Mouse (Mus musculus) thymus, postnatal 14 days (tissue): ENCODE results near the gene Dlg1.

Experiments
- DNase-seq: peaks from one replicate; pipeline ENCODE4 v3.0.0; 2021

Dlg1 gene

DNA sequence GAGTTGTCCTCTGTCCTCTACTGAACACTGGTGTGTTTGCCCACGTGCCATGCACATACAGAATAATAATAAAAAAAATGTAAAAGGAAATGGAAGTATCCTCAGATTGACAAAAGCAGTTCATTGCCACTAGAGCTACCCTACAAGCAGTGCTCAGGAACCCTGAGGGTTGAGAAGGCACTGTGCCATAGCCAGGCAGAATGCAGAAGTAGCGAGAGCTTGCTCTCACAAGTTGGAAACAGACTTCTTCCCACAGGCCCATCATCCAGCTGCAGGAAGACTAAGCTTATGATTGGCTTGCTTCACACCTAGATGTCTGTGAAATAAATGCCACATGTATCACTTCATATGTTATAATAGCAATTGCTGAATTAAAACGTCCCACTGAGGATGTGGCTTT, 203.7 kb downstream of the Dlg1 start:
- DNase-seq: no peak

DNA sequence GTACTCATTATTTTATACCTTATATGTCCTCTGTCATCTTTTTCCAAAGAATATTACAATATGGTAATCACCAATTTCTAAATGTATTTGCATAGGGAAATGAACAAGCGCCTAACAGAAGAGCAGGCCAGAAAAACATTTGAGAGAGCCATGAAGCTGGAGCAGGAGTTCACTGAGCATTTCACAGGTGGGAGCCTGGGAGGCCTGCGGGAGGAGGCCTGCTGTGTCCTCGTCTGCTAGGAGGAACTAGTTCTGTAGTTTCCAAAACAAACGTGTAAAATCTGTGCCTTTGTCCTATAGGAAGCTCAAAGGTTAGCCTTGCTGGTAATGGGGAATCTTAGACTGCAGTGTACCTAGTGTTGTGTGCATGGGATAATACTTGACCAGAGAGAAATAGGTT, 204.5 kb downstream of the Dlg1 start:
- no peak for DNase-seq

DNA sequence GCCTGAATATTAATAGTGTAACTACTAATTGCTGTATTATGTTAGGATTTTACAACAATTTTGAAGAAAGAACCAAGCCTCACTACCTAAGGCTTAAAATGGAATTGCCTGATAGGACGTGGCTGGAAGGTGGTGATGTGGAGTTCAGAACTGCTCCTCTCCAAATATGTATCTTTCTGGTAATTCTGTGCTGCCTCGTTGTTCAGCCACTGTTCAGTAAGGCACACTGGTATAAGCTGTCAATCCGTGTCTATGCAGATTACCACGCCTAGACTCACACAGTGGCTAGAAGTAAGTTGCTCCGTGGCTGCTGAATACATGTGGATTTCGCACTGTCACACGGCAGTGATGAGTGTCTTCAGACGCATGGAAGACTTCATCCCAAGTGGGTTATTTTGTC, 210.5 kb downstream of the Dlg1 start:
- DNase-seq: no peak

DNA sequence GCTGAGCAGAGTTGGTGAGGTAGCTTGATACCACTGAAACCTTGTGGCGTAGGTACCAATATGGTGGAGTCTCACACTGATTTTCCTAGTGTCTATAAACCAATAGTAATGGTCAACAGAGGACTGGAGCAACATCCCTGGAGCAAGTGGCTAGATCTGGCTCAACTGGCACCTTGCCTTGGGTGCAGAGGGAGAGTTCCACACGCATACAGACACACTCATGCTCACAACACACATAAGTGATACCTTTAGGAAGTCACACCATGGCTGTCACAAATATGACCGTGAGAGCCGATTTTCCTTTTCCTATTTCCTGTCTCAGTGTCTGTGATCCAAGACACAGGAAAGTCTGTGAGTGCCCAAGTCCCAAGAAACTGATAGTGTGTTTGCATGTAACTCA, 212.1 kb downstream of the Dlg1 start:
- DNase-seq: no peak

DNA sequence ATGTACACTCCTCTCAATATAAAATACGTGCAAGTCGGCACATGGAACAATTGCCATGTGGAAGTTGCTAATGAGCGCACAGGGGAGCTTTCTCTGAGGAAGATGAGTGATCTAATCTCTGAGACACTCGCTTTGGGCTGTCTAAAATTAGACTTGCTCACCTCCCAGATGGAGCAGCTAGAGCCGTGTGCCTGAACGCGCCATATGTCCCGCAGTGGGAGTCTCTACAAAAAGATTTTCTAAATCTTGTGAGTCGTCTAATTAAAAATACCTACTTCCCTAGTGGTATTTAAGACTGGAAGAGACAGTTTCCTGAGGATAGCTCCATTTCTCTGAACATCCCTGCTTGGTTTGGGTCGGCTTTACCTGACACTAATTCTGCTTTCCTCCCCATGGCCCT, 213.1 kb downstream of the Dlg1 start:
- DNase-seq: no peak

DNA sequence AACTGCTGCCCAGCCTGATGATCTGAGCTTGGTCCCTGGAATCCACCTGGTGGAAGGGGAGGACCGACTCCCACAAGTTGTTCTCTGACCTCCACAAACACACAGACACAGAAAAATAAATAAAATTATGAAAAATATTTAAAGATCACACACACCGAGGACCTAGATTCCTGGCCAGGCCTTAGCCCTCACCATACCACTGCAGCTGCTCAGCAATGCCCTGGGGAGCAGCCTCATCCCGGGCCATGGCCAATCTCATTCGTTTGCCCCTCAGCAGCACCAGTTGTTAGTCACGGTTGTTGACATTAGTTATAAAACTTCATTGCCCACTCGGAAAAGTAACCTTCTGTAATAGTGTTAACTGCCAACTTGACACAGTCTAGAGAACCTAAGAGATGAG, 214.8 kb downstream of the Dlg1 start:
- no peak for DNase-seq

DNA sequence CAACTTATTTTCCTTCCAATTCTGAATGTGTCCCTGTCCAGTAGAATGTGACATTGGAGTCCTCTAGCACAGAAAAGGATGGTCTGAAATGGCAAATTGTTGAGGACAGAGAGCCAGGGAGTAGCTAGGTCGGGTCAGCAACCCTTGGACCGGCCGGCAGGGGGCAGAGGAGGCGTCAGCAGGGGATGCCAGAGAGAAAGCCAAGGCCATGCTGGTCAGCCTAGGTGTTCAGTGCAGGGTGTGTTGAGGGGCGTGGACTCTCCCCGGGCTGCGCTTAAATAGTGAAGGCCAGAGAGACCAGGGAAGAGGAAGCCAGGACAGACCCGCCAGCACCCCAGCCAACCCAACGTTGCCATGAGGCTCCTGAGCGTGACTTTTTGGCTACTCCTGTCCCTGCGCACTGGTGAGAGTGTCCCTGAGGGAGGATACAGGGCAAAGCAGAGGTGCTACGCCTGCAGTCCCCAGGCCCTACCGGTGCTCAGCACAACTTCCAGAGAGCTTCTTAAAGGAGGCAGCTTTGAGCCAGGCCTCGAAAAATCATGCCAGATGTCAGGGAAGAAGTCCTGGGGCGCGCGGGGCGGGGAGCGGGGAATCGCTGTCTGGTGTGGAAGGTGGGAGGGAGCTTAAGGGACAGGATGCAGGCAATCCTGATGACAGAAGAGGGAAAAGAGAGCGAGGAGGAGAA, 215.5 kb downstream of the Dlg1 start, which contains the start of gene Meltf:
Gene Meltf (plus strand): TSS at position 238 of the 685 bp plus-strand sequence.
- peak; percentile 66 for DNase-seq

DNA sequence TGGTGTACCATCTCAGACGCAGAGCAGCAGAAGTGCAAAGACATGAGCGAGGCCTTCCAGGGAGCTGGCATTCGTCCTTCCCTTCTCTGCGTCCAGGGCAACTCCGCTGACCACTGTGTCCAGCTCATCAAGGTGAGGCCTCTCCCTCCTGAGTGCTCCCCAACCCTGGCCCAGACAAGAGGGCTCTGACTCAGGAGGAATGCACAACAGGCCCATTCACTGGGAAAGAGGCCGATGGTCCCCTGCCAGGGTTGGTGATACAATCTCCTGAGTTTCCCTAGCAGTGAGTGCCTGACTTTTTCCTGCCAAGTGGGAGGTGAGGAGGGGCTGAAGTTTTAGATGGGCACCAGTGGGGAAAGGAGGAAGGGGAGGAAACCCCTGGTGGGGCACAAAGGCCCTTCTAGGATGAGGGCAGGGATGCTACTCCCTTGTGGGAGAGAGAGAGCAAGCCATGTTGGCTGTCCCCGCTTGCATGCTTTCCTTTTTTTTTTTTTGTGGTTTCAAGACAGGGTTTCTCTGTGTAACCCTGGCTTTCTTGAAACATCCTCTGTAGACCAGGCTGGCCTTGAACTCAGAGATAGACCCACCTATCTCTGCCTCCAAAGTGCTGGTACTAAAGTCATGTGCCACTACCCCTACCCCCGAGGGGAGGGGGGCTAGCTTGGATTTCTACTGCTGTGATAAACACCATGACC, 217.1 kb downstream of the Dlg1 start:
- no peak for DNase-seq

DNA sequence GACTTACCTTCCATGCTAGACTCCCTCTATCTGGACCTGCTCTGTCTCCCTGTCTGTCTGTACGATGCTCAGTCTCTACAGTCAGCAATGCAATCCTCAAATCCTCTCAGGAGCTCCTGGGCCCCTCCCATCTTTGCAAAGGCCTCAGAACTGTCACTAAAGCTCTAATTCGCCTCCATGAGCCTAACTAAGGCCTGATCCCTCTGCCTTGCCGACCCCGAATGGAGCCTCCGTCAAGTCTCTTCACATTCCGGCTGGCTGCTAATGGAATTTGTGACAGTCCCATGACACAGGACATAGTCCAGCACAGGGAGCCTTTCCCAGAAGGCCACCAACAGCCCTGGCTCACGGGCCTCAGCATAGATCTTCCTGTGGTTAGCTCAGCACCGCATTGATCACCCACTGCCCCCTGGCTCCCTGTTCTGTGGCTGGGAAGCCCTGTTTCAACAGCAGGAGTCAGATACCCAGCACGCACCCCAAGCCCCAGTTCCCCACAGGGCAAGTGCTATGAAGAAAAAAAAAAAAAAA, 219.2 kb downstream of the Dlg1 start:
- no peak for DNase-seq

DNA sequence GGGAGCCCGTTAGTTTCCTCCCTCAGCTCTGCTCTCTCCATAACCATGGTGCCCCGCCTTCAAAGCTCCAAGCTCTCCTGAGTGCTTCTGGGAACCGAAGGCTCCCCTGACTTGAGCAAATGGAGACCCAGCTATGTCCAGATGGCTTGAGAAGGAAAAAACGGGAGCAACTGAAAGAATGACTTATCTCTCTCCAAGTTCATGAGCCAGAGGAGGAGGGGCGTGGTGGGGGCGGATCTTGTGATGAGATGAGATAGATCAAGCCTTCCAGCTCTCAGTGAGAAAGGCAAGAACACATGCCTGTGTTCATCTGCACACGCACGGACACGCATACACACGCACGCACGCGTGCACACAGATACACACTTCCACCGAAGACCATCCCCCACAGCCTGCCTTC, 220.1 kb downstream of the Dlg1 start:
- no peak for DNase-seq

DNA sequence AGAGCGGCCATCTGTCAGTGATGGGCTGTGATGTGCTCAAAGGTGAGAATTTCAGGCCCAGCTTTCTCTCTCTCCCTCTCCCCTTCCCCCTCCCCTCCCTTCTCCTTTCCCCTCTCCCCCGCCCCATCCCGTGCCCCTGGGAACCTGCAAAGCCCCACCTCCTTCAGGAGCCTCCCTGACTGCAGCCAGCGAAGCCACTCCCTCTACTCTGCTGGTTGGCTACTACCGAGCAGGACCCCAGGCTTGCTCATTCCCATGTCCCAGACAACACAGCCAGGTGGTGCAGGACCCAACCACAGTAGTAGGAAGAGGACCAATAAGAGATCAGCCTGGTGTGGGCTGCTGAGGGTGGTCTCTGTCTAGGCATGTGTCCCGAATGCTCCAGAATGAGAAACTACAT, 220.7 kb downstream of the Dlg1 start:
- no peak for DNase-seq

DNA sequence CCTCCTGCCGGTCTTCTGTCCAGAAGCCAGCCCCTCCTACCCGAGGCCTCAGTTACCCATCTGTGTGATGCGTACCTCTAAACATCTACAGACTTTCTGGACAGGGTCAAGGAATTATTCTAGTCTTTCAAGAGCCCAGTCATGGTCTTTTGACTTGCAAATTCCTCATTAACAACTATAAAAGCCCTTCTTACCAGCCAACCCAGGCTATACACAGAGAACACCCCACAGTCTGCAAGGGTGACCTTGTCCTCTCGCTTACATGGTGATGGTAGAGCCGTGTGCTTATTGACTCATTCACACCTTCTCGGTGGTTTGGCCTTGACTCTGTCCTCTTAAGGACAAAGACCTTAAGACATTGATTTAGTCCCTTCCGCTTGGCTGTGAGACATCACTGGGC, 227.7 kb downstream of the Dlg1 start:
- DNase-seq: no peak

DNA sequence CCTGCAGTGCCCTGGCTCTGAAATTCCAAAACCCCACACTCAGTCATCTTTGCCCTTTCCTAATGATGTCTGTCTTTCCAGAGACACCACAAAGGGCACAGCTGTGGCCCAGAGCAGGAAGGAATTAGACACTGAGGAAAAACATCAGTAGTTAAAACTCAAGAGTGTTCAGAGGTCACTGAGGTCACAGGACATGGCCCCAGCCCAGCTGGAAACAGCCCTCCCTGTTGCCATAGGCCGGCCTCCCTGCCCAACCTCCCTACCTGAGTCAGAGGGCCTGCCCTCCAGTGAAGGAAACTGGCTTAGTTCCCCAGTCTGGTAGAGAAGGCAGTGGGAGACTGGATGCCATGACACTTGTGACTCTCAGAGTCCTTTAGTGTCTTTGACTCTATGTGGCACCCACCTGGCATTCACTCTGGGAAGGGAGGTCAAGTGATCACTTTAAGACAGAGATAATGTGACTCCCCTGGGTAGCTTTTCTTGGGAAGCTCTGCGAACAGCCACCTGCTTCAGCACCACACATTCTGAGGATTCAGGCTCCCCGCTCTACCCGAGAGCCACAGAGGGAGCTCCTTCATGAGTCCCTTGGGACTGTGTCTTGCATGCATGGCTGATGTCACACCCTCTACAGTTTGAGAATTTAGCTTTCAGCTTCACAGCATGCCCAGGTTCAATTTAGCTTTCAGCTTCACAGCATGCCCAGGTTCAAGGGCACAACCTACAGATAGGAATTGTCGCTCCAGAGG, 230.3 kb downstream of the Dlg1 start:
- no peak for DNase-seq

DNA sequence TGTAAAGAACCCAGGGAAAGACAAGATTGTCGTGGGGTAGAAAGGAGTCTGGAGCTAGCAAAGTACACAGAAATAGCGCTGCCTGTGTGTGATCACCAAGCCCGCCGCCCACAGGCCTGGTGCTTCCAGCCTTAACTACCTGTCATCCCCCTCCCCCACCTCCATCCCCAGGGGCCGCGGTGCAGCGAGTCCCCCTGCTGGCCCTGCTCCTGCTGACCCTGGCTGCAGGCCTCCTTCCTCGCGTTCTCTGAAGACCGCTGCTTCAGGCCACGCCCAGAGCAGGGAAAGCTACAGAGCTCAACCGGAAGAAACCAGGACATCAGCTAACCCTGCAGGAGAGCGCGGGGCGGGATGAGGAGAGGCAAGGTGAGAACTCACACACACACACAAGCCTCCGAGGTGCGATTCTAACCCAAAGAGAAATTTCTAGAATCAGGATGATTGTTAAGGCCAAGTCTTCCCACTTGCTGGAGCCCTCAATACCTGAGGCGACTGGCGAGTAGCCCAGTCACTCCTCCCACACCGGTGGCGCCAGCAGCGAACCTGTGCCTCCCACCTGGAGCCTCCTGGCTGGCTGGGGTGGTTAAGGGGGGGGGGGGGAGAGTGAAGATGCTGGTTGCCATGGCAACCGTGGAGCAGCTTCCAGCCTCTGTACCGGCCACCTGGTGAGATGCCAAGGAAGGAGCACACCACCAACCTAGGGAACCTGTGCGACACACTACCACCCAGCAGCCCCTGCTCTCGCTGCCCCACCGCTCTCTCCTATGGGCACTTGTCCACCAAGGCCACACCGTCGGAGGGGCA, 233.9 kb downstream of the Dlg1 start:
- DNase-seq: peak; percentile 11

DNA sequence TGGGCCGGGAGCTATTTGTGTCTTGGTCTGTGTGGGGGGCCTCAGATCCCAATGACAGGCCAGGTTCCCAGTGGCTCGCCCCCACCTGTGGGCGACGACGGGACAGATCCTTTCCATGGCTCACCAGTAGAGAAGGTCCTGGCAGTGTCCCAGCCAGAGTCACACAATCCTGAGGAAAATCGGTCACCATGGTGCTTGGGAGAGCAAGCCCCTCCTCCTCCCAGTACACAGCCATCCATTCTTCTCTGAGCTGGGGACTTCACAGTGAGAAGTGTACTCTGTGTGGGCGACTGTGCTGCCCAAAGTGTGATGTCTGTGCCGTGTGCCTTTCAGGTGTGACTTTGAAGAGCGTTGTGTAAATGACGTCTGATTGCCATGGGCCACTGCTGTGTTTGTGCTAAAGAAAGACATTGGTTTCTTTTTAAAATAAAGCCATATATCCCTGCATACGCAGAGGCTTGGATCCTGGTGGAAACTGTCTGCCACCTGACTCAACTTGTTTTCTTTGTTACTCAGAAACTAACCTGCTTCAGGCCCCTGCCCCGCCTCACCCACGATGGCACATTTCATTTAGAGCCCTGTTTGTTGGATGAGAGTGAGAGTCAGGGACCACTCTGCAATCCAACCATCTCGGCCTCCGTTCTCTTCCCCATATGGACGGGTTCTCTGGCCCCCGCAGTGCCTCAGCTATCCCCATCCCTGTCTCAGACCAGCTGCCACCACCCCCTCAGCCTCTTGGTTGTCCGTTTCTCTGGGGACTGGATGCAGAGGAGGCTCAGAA, 235.5 kb downstream of the Dlg1 start:
- DNase-seq: no peak

DNA sequence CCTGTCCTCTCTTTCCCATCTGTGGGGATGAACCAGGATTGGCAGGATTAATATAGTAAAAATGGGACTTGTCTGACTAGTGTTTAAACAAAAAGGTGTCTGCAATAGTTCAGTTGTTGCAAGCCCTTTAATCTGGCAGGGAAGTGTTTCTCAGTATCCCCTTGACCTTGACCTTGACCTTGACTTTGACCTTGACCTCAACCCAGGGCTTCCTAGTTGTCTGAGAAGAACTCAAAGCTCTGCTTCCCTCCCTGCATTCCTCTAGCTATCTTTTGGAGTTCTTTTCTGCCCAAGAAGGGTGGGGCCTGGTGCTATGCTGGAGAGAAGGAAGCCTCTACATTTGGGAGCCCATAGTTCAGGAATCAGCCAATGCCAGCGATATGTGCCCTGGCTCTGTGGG, 238.6 kb downstream of the Dlg1 start:
- DNase-seq: no peak

DNA sequence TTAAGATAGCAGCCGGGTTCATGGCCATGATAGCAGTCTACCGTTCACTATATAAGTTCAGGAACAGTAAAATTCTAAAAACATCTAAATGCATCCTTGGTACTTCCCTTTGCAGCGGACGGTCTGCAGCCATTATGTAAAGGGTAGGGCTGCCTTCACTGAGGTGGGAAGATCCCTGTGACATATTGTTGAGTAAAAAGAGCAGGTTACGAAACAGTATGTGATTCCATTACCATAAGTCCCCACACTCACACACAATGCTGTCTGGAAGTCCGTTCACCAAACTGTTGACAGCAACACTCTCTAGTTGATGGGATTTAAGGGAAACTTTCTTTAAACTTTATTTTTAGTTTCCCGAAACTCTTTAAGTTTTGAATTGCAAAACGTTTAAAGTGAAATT, 240.0 kb downstream of the Dlg1 start:
- no peak for DNase-seq

DNA sequence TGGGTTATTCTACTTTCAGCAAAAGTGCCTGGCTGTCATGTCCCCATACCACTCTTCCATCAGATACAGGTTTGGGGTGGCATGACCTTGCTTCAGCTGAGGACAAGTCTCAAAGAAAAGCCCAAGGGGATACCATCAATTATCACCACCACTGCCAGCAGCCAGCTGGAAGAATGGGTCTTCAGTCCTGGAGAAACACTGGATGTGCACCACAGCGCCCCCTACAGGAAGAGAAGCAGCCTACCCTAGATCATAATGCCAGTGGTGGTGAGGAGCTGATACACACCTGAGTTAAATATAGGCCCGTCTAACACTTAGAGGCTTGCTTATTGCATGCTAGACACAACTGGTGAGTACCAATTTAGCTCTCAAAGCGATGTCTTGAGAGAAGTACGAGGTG, 242.1 kb downstream of the Dlg1 start:
- DNase-seq: no peak

DNA sequence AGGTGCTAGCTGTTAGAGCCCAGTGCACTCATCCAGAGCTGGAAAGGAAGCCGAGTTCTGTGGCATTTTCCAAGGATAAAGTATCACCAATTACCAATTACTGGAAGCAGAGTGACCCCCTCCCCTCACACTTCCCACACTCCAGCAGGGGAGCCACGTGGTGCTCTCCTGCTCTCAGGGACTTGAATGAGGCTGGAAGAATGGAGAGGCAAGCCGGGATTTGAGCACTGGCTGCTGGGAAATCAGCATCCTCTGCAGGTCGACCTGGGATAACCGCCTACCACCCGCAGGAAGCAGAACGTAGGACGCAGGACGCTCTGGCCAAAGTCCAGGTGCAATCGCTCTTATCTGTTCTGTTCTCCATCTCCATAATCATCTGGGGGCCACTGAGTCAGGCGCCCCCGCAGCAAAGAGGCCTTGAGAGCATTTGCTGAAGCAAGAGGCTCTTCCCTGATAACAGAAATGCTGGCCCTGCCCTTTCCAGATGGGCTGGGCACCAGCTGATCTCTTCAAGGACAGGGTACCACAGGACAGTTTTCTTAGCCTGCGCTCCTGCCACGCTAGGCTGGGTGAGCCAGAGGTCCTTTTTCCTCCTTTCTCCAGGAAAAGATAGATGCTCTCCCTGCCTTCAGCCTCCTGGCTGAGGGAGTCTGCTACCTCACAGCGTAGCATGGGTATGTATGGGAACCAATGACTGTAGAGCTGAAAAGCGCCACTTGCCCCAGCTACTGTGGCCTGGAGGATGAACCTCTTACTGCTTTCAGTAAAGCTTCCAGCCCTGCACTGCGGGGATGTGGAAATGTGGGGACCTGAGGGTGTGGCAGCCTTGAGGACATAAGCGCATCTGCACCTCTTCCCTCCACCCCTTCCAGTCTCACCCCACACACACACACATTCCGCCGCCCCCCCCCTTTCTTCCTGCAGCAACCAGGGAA, 242.9 kb downstream of the Dlg1 start:
- no peak for DNase-seq

DNA sequence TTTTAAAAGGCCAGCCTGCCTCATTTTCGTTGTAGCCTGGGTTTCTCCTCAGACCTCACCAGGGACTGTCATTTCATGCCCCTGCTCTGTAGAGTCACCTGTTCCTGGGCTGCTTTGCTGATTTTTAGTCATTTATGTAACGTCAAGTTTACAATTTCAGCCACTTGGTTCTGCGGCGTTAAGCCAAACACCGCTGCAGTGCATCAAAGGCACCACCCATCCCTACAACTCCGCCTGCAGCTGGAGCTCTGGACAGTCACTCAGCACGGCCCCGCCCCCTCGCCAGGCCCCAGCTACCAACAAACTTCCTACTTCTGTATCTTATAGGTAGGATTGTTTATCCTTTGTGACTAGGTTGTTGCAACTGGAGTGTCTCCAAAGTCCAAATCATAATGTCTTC, 243.7 kb downstream of the Dlg1 start:
- DNase-seq: peak; percentile 11

DNA sequence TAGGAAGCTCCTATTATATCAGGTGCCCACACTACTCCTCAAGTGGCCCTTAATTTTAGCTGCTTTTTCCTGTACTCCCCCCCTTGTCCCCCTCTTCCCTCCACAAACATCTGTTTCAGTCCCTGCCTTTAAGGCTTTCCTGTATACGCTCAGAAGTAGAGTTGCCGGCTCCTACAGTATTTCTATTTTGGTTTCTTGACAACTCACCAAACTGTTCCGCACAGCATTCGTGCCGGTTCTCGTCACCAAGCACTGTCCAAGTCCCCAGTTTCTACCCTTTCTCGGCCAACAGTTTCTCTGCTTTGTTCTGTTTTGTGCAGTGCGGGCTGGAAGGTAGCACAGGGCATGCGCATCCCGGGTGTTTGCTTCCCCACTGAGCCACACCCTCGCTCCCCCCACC, 245.7 kb downstream of the Dlg1 start:
- DNase-seq: no peak
